Mouse (Mus musculus) right cerebral cortex, adult 2 months (tissue): ENCODE measurements at regions not wholly inside any gene's neighbourhood (a gene's known extent, or its start where the extent isn't known, plus 50 kb on each side); places are given as distances from the start of the nearest gene placed in this dataset.

ENCODE experiments used
- DNase-seq, 2 experiments: peaks; one replicate each; pipeline ENCODE4 v3.0.0; 2021 to 2022; ENCODE audit warnings: low spot score in 2 of 2

DNA sequence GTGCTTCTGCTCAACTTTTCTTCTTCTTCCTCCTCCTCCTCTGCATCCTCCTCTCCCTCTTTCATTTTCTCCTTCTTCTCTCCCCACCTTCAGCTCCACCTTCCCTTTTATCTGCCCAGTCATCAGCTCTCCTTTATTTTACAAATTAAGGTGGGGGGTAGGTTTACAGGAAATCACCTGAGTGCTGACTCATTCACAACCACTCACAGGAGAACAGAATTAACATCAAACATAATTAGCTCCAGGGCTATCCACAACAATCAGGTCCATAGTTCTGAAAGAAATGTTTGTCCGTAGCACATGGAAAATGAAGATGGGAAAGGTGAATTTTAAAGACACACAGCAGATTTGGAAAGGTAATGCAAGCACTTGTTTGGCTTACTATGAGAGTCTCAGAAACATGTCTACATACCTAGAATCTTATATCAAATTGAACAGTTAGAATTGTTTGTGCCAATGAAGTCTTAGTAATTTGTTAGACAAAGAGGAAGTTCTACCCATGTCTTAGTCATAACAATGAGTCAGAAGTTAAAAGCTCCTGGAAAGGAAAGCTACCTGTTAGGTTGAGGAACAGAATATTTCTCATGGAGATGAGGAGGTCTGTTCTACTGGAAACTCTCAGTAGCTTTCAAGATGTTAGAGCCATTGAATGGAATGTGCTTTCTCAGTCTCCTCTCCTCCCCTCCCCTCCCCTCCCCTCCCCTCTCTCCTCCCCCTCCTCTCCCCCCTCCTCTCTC lies 108.8 kb upstream of the Tgfbr2 start:
- DNase-seq = no peak

GRCm38 (mm10) chr9:116281654-116282053 lies 106.5 kb upstream of the Tgfbr2 start:
- DNase-seq = no peak

DNA sequence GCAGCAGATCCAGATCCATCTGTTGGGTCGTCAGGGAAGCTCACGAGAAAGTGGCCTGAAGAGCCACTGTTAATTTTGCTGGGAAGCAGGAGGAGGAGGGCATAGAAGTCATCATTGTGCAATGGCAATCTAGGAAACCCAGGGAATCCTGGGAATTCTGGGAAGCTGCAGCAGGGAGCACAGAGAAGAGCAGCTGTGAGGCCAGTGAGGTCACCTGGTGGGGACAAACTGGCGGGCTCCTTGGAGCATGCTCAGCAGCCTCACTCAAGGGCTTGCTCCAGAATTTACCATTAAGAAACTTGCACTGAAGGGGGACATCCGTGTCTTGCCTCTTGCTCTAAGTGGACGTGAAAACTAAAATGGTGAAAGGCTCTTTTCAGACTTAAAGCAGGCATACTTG lies 105.0 kb upstream of the Tgfbr2 start:
- no peak for DNase-seq

- DNase-seq = no peak
These were observed 103.7 kb upstream of the Tgfbr2 start for GRCm38 (mm10) chr9:116278862-116279261.

- DNase-seq = no peak
These were observed 102.6 kb upstream of the Tgfbr2 start for GRCm38 (mm10) chr9:116277736-116278135.

- DNase-seq = no peak
These were observed 101.0 kb upstream of the Tgfbr2 start for GRCm38 (mm10) chr9:116276141-116276540.

GRCm38 (mm10) chr9:116272446-116272845 lies 97.3 kb upstream of the Tgfbr2 start:
- DNase-seq = no peak

GRCm38 (mm10) chr9:116270417-116270828 lies 95.3 kb upstream of the Tgfbr2 start:
- no peak for DNase-seq

DNA sequence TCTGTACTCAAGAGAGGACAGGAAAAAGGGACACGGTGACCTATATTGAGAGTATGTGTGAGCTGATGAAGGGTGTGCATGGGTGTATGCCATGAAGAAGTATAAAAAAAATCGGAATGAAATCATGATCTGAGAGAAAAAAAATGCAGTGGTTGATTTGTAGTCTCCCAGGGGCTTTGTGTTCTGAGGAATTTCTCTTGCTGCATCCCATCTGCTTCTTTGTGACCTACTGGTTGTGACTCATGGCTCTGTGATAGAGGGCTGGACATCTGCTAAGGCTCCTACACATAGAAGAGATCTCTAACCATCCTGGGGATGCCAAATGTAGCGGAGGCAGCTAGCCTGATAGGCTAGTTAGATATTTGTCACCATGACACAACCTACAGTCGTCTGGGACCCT lies 92.3 kb upstream of the Tgfbr2 start:
- DNase-seq = no peak

GRCm38 (mm10) chr9:116263833-116264232 lies 88.7 kb upstream of the Tgfbr2 start:
- no peak for DNase-seq

- no peak for DNase-seq
These were observed 84.4 kb upstream of the Tgfbr2 start for GRCm38 (mm10) chr9:116259569-116259968.

DNA sequence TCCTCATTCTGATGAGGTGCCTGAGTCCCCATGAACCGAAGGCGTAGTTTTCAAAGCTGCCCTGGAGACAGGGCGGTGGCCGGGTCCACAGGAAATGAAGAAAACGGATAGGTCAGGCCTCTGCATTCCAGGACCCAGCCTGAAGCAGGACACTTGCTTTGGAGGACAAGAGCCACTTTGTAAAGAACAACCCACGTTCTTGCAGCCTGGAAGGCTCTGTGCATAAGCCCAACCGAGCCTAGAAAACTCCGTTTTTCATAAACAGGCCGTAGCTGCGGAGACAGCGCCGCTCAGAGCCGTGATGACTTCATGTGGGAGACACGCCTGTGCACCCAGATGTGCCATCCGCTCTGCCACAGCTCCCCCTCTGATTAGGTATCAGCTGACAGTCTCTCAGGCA lies 78.4 kb upstream of the Tgfbr2 start:
- DNase-seq = no peak

DNA sequence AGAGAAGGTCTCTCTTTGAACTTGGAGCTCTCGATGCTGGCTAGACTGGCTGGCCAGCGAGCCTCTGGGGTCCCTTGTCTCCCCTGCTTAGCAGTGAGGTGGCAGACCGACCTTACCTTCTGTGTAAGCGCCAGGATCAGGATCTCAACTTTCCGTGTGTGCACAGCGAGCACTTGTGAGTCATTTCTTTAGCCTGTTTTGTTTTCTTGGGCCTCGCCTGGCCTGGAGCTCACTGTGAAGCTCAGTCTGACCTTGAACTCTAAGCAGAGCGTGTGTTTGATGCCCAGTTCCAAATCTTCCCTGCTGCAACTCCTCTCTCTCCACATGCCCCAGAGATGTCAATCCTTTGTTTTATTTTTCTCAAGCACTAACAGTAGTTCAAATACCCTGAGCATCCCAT lies 77.6 kb upstream of the Tgfbr2 start:
- DNase-seq = no peak

DNA sequence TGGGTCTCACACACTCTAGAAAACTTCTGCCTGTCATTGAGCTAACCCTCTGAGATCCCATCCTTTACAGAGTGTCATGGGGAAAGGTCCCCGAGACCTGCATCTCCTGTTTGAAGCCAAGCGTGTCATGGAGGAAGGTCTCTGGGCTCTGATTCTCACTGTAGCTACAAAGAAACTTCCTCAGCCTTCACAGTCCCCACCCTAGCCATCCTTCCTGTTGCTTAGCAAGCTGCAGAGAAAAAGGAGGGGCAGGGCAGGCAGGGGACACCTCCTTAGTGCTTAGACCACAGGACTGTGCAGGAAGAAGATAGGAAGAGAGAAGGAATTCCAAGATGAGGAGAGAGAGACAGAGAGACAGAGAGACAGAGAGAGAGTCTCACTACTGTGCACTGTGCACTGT lies 74.6 kb upstream of the Tgfbr2 start:
- no peak for DNase-seq

DNA sequence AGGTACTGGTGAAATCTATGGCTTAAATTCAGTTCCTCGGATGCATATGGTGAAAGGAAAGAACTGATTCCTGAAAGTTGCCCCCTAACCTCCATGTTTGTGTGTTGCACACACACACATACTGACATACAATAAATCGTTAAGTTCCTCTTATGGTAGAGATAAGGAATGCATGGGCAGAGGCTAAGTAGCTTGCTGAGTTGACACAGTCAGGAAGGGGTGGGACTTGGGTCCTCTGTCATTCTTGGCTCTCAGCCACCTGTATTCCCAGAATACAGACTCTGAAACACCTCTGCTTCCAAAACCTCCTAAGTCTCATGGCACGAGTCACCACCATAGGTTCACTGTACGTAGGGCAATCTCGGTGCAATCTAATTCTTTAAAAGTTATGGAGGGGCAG lies 70.0 kb upstream of the Tgfbr2 start:
- no peak for DNase-seq

- no peak for DNase-seq
These were observed 69.4 kb upstream of the Tgfbr2 start for GRCm38 (mm10) chr9:116244619-116244899.

DNA sequence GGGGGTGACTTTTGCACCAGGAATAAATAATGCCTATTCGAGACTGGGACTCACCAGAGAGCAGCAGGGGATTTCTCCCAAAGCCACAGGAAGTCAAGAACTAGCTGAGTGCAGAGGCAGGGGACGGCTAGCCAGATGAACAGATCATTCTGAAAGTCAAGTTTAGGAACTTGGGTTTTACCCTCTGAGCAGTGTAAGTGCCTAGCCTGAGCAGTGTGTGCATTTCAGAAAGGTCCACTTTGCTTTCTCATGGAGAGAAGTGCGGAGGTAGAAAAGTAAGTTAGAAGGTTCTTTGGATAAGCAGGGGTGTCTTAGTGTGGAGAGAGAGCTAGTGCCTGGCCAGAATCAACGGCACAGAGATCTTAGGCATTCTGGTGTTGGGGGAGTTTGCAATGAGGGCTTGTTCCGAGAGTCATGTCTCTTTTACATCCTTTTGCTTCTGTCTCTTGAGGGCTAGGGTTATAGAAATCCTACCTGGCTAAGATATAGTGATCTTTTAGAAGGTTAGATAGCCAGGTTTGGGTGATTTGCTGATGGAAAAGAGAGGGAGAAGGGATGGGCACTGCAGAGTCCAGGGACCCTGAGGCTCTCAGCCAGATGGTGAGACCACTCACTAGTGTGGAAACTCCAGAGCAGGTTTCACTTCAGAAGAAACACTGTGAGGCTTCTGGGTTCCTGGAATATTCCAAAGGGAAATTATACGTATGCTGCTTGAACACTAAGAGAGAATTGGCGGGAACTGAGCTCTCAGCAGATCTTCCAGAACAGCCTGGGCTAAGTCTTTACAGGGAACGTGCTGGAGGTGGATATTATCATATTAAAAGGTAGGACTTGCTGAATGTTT lies 68.8 kb upstream of the Tgfbr2 start:
- DNase-seq = no peak

DNA sequence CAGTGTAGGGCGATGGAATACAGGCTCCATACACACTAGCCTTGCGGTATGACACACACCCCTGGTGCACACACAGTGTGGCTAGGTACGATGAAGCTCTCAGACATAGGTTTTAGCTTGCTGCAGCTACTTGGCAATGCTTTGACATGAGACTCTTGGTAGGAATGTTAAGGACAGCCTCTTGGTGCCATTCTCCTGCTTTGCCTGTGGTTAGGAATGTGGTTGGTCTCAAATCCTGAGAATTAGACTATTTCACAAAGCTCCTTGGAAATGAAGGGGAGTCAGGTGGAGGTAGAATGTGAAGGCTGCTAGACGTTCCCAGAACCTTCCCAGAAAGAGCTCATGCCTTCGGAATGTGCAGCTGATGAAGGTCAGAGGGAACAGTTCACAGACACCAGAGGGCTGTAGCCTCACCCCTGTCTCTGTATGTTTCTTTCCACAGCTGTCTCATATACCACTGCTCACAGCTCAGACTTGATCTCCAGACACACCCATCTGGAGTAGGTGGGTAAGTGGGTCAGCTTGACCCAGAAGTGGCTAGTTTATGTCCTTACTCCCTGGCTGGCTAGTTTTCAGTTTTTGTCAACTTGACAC lies 66.9 kb upstream of the Tgfbr2 start:
- no peak for DNase-seq

DNA sequence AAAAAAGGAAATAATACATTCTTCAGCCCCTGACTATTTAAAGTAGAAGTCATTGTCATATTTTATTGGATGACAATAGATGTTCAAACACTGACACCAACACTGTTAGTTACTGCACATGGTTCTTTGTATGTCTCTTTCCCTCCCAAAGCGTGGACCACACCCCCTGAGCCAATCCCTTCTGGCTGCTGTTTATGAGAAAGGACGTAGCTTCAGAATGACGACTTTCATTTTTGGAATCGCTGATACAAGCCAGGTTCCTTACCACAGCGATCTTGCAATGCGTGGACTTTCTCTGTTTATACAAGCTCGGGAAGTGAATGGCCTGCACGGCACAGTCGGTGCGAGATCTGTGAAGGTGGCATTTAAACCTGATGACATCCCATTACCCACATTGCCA lies 66.1 kb upstream of the Tgfbr2 start:
- no peak for DNase-seq

DNA sequence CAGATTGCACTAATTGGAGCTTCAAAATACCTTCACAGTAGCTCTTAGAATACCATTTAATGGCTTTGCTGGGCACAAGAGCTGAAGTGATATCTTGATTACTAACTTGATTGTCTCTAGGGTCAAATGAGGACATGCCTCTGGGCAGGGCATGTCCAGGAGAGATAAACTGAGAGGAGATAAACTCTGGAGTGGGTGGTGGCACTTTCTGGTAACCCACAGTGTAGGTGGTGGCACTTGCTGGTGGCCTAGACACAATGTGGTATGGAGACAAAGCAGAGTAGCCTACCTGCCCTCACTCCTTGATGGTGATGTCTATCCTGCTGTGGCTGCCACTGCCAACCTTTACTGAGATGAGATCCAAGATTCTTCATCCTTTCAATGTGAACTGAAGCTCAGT lies 61.7 kb upstream of the Tgfbr2 start:
- DNase-seq = no peak

DNA sequence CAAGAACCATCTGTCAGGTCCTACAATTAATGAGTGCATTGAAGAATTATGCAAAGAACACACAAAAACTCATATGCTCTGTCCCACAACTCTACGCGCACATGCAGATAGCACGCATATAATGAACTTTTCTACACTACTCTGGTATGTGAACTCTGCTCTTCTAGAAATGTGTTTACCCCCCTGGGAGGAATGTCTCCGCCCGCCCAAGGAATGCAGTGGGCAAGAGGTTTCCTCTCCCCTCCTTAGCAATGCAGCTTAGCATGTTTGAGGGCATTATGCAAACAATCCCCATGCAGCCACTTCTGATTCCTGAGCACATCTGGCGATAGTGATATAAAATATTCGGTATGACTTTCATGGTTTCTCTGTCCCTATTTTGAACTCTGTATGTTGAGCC lies 59.0 kb upstream of the Tgfbr2 start:
- no peak for DNase-seq

GRCm38 (mm10) chr9:116232386-116232785 lies 57.2 kb upstream of the Tgfbr2 start:
- no peak for DNase-seq
